Mouse (Mus musculus) hindbrain, embryonic 12.5 days (tissue): ENCODE measurements around the gene Bysl. TPM values are rescaled to one million over a fixed set of nuclear protein-coding genes. Genes with fewer than 3 reads are reported as not detected.
"Not testable (repeated sequence)": the region's sequence is repeated elsewhere in the genome, so short reads cannot be mapped to it uniquely, and the experiment has no call there.

ENCODE experiments used
- ATAC-seq: fragments of 200-750 bp; cut with Nextera tagmentation; 2 replicates; pipeline ENCODE4 v1.8.0; 2017; ENCODE audit warnings: moderate TSS enrichment; ENCODE audit not compliant: low FRiP score
- H3K27ac ChIP-seq: fragments of 300-500 bp; sonication (generic); 2 replicates; pipeline ENCODE4 v1.5.1; 2016; ENCODE audit warnings: mild to moderate bottlenecking
- H3K27me3 ChIP-seq: fragments of 300-500 bp; sonication (generic); 2 replicates; pipeline ENCODE4 v1.6.1; 2016; ENCODE audit warnings: mild to moderate bottlenecking
- H3K36me3 ChIP-seq: fragments of 300-500 bp; sonication (generic); 2 replicates; pipeline ENCODE4 v1.6.1; 2016; ENCODE audit warnings: mild to moderate bottlenecking
- H3K4me1 ChIP-seq: fragments of 300-500 bp; sonication (generic); 2 replicates; pipeline ENCODE4 v1.6.1; 2016
- H3K4me2 ChIP-seq: fragments of 300-500 bp; sonication (generic); replicated peaks from 2 replicates; pipeline ENCODE4 v1.6.1; 2016; ENCODE audit warnings: mild to moderate bottlenecking
- H3K4me3 ChIP-seq: fragments of 300-500 bp; sonication (generic); 2 replicates; pipeline ENCODE4 v1.5.1; 2016; ENCODE audit warnings: mild to moderate bottlenecking
- H3K9ac ChIP-seq: fragments of 300-500 bp; sonication (generic); 2 replicates; pipeline ENCODE4 v1.6.1; 2016; ENCODE audit warnings: mild to moderate bottlenecking, moderate library complexity
- H3K9me3 ChIP-seq: fragments of 300-500 bp; sonication (generic); replicated peaks from 2 replicates; pipeline ENCODE4 v1.6.1; 2016; ENCODE audit warnings: mild to moderate bottlenecking
- WGBS: fragments of 180-500 bp; shearing (Covaris S2); methylation state at CpG from one replicate; pipeline ENCODE4 v1.1.7; 2016; 5-methylcytosine and 5-hydroxymethylcytosine counted together
- polyA plus RNA-seq: library from polyadenylated mRNA; unstranded; fragments of >200 nt; fragmentation: Nextera tagmentation; extraction: Ambion mirVana; gene quantifications from 2 replicates; pipeline ENCODE4 v1.2.1, GENCODE M21; 2016

The Bysl gene
- polyA plus RNA-seq: 31.8 and 32.0 TPM in 2 replicates

GRCm38 (mm10) chr17:47610849-47611660, at the start of gene Bysl, which contains the start of the genes Med20 and Gm20517:
Gene Bysl, minus strand, starts transcription at chr17:47611492.
Gene Med20, plus strand, starts transcription at chr17:47611582.
Gene Gm20517, plus strand, starts transcription at chr17:47611589.
- Histone ChIP-seq H3K27ac (peak within 1 kb of the TSS; percentile 73), H3K9ac (peak within 1 kb of the TSS; percentile 83), H3K36me3 (peaks cover 36% of the 10 kb centered on the region), H3K27me3 (no peaks in the 10 kb centered on the region), H3K4me2 (peak within 1 kb of the TSS; percentile 91), H3K9me3 (no peaks in the 10 kb centered on the region), H3K4me3 (peak within 1 kb of the TSS; percentile 75), H3K4me1 (peaks cover 28% of the 10 kb centered on the region)
- peak; percentile 91 for ATAC-seq
- under 1% methylated on average over 59 of the region's 59 CpGs for WGBS

- no peak overlapping the region for H3K4me3 ChIP-seq
- H3K36me3 ChIP-seq: peaks cover 13% of the 10 kb centered on the region
- H3K4me1 ChIP-seq: peaks cover 6% of the 10 kb centered on the region; the same call in 1 of the 2 replicates
- no peaks in the 10 kb centered on the region for H3K9me3 ChIP-seq
- no peak overlapping the region for H3K27ac ChIP-seq
- no peak overlapping the region for H3K9ac ChIP-seq
- 89% methylated on average over 3 of the region's 3 CpGs for WGBS
- ATAC-seq: no peak
- H3K4me2 ChIP-seq: no peak overlapping the region
- no peaks in the 10 kb centered on the region for H3K27me3 ChIP-seq
Observed at GRCm38 (mm10) chr17:47658741-47659243, 47.5 kb upstream of the Bysl start.

GRCm38 (mm10) chr17:47657901-47658300, 46.6 kb upstream of the Bysl start:
- peaks cover 17% of the 10 kb centered on the region for H3K36me3 ChIP-seq
- no peak for ATAC-seq
- H3K9ac ChIP-seq: no peak overlapping the region
- H3K4me3 ChIP-seq: no peak overlapping the region
- no peaks in the 10 kb centered on the region for H3K4me1 ChIP-seq
- no peaks in the 10 kb centered on the region for H3K9me3 ChIP-seq
- H3K27me3 ChIP-seq: no peaks in the 10 kb centered on the region
- no peak overlapping the region for H3K27ac ChIP-seq
- H3K4me2 ChIP-seq: no peak overlapping the region
- 84% methylated on average over 4 of the region's 4 CpGs for WGBS

GRCm38 (mm10) chr17:47655697-47656096, 44.4 kb upstream of the Bysl start:
- Histone ChIP-seq H3K4me1 (0 out of 2 replicates have a peak, but pooled peaks cover 3% of the 10 kb centered on the region), H3K4me3 (no peak overlapping the region), H3K9ac (no peak overlapping the region), H3K27ac (no peak overlapping the region), H3K4me2 (no peak overlapping the region), H3K9me3 (no peaks in the 10 kb centered on the region), H3K27me3 (no peaks in the 10 kb centered on the region), H3K36me3 (peaks cover 17% of the 10 kb centered on the region)
- 70% methylated on average over 5 of the region's 5 CpGs for WGBS
- ATAC-seq: no peak

GRCm38 (mm10) chr17:47654346-47654745, 43.1 kb upstream of the Bysl start:
- peaks cover 11% of the 10 kb centered on the region for H3K36me3 ChIP-seq
- not testable (repeated sequence) for H3K9ac ChIP-seq, H3K4me2 ChIP-seq, H3K27ac ChIP-seq, H3K9me3 ChIP-seq, H3K27me3 ChIP-seq, H3K4me3 ChIP-seq, H3K4me1 ChIP-seq, ATAC-seq
- 96% methylated on average over 8 of the region's 8 CpGs for WGBS

GRCm38 (mm10) chr17:47651953-47652352, 40.7 kb upstream of the Bysl start:
- WGBS: 59% methylated on average over 2 of the region's 2 CpGs
- H3K9ac ChIP-seq: no peak overlapping the region
- H3K27ac ChIP-seq: no peak overlapping the region
- H3K27me3 ChIP-seq: no peaks in the 10 kb centered on the region
- peaks cover 3% of the 10 kb centered on the region; the same call in 1 of the 2 replicates for H3K4me1 ChIP-seq
- no peak overlapping the region for H3K4me2 ChIP-seq
- H3K4me3 ChIP-seq: no peak overlapping the region
- no peak for ATAC-seq
- H3K36me3 ChIP-seq: peaks cover 10% of the 10 kb centered on the region
- no peaks in the 10 kb centered on the region for H3K9me3 ChIP-seq

- no peaks in the 10 kb centered on the region for H3K9me3 ChIP-seq
- 50% methylated on average over 4 of the region's 4 CpGs for WGBS
- no peak overlapping the region for H3K4me3 ChIP-seq
- H3K4me2 ChIP-seq: no peak overlapping the region
- no peaks in the 10 kb centered on the region for H3K27me3 ChIP-seq
- peaks cover 3% of the 10 kb centered on the region; the same call in 1 of the 2 replicates for H3K4me1 ChIP-seq
- no peak overlapping the region for H3K27ac ChIP-seq
- peaks cover 5% of the 10 kb centered on the region for H3K36me3 ChIP-seq
- H3K9ac ChIP-seq: no peak overlapping the region
- no peak for ATAC-seq
Observed at GRCm38 (mm10) chr17:47648966-47649365, 37.7 kb upstream of the Bysl start.

- no peak for ATAC-seq
- Histone ChIP-seq H3K4me1 (peaks cover 3% of the 10 kb centered on the region; the same call in 1 of the 2 replicates), H3K27me3 (no peaks in the 10 kb centered on the region), H3K36me3 (no peaks in the 10 kb centered on the region), H3K9ac (no peak overlapping the region), H3K4me3 (no peak overlapping the region), H3K9me3 (no peaks in the 10 kb centered on the region), H3K27ac (no peak overlapping the region), H3K4me2 (no peak overlapping the region)
- WGBS: 80% methylated on average over 1 of the region's 1 CpGs
Observed at GRCm38 (mm10) chr17:47646683-47647082, 35.4 kb upstream of the Bysl start.

- H3K36me3 ChIP-seq: no peaks in the 10 kb centered on the region
- H3K9ac ChIP-seq: no peak overlapping the region
- WGBS: 91% methylated on average over 2 of the region's 2 CpGs
- no peaks in the 10 kb centered on the region for H3K4me1 ChIP-seq
- H3K27ac ChIP-seq: no peak overlapping the region
- no peak for ATAC-seq
- no peak overlapping the region for H3K4me2 ChIP-seq
- H3K4me3 ChIP-seq: no peak overlapping the region
- no peaks in the 10 kb centered on the region for H3K27me3 ChIP-seq
- H3K9me3 ChIP-seq: no peaks in the 10 kb centered on the region
Observed at GRCm38 (mm10) chr17:47642992-47643391, 31.7 kb upstream of the Bysl start.

GRCm38 (mm10) chr17:47633999-47634770, 22.9 kb upstream of the Bysl start:
- Histone ChIP-seq H3K4me3 (no peak overlapping the region), H3K4me2 (no peak overlapping the region), H3K9ac (no peak overlapping the region), H3K9me3 (no peaks in the 10 kb centered on the region), H3K27ac (no peak overlapping the region), H3K27me3 (no peaks in the 10 kb centered on the region), H3K36me3 (peaks cover 10% of the 10 kb centered on the region), H3K4me1 (peaks cover 20% of the 10 kb centered on the region)
- ATAC-seq: no peak
- 79% methylated on average over 7 of the region's 7 CpGs for WGBS

- Histone ChIP-seq H3K9me3 (no peaks in the 10 kb centered on the region), H3K36me3 (peaks cover 10% of the 10 kb centered on the region), H3K27ac (no peak overlapping the region), H3K27me3 (no peaks in the 10 kb centered on the region), H3K4me2 (peak overlapping the region; percentile 12; the same call in 1 of the 2 replicates), H3K9ac (no peak overlapping the region), H3K4me1 (peaks cover 26% of the 10 kb centered on the region), H3K4me3 (no peak overlapping the region)
- WGBS: 71% methylated on average over 4 of the region's 4 CpGs
- ATAC-seq: no peak
Observed at GRCm38 (mm10) chr17:47632181-47632840, 21.0 kb upstream of the Bysl start.

- H3K4me3 ChIP-seq: peak within 1 kb of the TSS; percentile 70
- ATAC-seq: no peak
- H3K27me3 ChIP-seq: no peaks in the 10 kb centered on the region
- peak within 1 kb of the TSS; percentile 92 for H3K27ac ChIP-seq
- peaks cover 10% of the 10 kb centered on the region; the same call in 1 of the 2 replicates for H3K36me3 ChIP-seq
- no peaks in the 10 kb centered on the region for H3K9me3 ChIP-seq
- WGBS: 0% methylated on average over 3 of the region's 3 CpGs
- peak within 1 kb of the TSS; percentile 78 for H3K9ac ChIP-seq
- H3K4me2 ChIP-seq: peak within 1 kb of the TSS; percentile 89
- peaks cover 26% of the 10 kb centered on the region for H3K4me1 ChIP-seq
Observed at GRCm38 (mm10) chr17:47630678-47631065, 19.4 kb upstream of the Bysl start, which contains the start of gene Usp49. Gene Usp49, plus strand, starts transcription at chr17:47630690.
